Mouse (Mus musculus) right cerebral cortex, postnatal 10 days (tissue): Measurements from ENCODE around the gene Ccl1.

Source experiments
- DNase-seq, 2 experiments: peaks; one replicate each; pipeline ENCODE4 v3.0.0; 2021; ENCODE audit warnings: low spot score in 2 of 2

The Ccl1 gene

DNA sequence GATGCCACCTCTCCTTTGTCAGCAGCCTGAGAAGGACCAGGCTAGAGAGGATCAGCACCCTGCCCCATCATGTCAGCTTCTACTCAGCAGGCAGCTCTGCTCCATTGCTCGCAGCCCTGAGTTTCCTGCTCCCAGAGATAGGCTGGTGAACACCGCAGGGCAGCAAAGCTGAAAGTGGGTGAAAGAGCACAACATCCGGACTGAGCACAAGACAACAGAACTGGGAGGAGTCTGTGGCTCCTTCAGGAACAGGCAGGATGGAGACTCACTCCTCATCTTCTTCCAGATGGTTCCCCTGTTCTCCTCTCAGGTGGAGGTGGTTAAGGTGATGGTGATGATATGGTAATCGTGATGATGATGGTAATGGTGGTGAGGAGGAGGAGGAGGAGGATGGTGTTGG is at the start of gene Ccl1:
TSS of gene Ccl1 (minus strand) at position 101 of the 400 bp plus-strand sequence.
- no peak for DNase-seq

DNA sequence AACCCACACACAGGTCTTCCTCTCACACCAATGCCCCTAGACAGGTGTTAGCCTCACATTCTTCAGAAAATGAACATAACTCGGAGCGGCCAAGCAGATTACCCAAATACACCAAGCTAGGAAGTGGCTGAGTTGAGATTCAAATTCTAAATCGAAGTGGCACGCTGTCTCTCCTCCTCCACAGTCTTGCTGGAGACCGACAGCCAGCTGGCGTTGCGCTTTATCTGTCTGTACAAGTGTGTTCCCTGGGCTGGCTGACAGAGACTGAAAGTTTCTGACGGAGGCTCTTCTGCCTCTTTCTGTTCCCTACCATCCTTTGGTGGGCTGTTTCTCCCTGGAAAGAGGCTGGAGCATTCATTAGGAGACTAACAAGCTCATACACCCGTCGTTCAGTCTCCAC is 45.5 kb upstream of the Ccl1 start:
- DNase-seq: peak; percentile 74 to 79

DNA sequence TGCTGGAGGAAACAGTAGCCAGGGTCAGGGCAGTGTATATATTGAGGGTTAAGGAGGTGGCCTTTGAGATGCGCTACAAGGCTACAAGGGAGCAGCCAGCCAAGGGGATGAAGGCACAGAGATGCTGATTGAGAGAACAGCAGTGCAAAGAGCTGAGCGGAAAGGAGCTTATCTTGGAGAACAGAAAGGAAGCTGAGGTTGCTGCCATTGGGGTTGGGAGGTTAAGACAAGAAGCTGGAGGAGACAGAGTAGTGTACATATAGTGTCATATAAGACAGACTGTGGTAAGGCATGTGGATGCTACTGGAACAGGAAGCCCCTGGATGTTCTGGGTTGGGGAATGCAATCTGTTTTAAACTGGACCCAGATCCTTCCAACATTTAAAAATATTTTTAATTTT is 35.4 kb upstream of the Ccl1 start:
- DNase-seq: no peak

DNA sequence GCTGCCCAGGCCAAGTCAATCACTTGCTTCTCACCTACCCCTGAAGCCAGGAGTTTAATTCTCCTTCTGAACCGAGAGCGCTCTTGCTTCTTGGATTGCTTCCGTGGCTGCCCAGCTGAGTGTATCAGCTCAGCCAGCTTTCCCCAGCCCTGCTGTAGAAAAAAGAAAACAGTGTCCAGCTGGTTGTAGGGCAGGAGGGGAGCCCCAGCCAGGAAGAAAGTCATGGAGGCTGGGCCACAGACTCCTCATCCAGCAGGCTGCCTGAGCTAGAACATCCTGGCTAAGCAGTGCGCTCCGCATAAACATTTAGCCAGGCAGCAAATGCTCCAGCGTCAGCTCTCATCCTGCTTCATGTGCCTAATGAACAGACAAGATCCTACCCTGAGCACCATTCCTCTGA is 34.9 kb upstream of the Ccl1 start:
- DNase-seq: no peak

DNA sequence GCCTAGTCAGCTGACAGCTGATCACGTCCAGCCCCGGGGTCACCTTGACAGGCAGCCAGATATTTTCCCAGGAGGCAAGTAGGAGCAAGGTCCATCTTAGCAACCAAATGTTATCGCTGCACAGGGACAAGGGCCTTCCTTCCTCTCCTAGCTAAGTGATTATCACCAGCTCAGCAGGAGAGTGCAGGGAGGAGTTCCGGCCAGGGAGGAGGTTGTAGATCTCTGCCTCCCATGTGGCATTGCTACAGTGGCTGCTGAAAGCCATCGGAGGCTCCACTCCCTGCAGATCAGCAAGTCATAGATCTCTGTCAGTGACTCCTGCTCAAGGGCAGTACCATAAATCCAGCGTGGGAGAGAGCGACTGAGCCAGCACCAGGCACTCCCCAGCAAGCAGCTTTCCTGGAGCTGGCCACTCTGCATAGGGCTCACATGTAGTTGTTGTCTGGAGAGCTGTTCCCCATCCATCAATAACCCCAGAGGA is 34.5 kb upstream of the Ccl1 start:
- no peak for DNase-seq

DNA sequence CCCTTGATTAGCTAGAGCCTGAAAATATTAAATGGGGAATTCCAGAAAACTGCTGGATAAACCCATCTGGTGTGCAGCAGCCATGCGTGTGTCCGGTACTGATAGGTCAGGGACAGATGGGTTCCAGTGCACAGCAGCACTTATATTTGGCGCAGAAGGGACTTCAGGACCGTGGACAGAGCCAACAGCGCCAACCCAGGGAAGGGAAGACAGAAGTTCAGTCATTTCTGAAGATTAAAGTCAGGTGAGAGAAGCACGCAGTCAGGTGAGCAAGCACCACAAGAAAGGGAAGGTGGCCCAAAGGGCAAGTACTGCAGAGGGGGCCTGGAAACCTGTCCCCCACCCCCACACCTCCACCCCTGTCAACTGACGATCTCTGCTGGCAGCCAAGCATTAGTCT is 7.7 kb upstream of the Ccl1 start:
- no peak for DNase-seq

DNA sequence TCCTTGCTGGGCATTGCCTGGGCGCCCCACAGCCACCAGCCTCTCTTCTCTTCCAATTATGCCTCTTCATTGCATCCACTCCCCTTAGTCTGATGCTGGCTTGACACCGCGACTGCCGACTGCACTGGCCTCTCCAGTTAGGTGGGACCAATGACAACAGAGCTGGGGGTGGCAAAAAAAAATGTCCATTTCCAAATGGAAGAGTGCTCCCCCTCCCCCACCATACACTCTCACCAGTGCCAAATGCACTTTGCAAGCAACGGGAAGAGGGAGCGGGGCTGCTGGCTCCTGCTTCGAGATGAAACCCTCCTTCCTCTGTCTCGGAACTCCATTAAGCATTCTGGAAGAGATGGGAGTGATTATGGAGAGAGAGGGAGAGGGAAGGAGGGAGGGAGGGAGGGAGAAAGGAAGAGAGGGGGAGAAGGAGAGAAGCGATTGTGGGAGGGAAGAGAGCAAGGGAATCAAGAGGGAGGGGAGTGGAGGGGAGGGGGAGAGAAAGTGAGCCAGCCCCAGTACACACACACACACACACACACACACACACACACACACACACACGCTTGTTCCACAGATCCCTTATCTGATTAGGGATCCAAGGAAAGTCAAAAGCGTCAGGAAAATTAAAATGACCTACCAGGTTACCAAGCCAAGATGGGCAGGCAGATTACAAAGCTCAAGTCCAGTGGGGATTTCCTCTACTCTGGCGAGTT is 5.0 kb upstream of the Ccl1 start:
- DNase-seq: peak; percentile 35 to 40

DNA sequence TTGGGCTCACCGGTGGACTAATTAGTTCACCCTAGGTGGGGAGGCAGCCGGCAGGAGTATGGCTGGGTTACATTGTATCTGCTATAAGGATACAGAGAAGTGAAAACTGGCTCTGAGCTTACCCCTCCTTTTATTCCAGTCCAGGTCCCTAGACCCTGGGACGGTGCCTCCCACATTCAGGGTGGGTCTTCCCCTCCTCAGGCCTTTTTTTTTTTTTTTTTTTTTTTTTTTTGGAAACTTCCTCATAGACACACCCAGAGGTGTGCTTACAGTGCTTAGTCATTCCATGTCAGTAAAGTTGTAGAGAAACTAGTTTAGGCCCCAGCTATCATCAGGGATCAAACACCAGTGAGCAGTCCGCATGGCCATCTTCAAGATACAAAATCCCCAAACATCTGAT is 7.6 kb downstream of the Ccl1 start:
- no peak for DNase-seq

DNA sequence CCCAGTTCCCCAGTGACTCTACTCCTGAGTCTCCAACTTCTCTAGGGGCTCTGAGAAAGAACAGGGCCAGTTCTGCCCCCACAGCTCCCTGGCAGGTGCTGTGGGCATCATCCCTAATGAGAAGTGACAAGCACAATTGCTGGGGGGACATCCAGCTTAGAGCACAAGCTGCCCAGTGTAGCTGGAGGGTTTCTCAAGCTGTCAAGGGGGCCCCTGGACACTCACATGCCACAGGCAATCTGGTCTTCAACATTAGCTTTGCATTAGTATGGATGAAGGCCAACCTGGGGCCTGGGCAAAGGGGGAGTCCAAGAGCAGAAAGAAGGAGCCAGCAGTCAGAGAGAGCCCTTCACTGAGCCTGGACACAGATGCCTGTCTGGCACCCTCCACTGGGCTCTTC is 14.6 kb downstream of the Ccl1 start:
- no peak for DNase-seq

DNA sequence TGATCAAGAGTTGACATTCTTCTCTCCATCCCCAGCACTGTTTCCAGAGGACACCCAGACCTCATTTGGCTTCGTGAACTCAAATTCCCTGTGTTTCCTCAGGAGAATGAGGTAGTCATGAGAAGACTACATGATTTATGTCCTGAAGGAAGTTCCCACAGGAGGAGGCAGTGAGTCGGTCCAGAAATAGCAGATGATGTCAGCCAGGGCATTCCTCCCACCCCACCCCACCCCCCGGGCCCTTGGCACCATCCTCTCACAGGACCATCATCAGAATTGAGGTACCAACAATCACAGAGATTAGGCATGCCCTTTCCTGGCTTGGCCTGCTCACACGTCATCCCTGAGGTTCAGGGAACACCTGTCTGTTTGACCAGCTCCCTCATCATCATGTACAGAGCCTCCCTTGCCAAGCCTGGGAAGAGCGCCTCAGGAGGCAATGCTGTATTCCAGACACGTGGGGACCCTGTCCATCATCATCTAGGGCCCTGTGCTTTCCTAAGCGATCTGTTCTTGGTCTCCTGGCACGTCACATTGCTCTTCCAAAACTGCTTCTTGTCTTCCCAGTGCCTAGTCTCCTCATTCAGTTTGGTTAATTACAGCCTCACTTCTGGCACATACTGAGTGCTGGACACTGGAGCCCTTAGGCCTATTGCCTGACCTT is 31.2 kb downstream of the Ccl1 start:
- DNase-seq: peak; percentile 34 to 52

DNA sequence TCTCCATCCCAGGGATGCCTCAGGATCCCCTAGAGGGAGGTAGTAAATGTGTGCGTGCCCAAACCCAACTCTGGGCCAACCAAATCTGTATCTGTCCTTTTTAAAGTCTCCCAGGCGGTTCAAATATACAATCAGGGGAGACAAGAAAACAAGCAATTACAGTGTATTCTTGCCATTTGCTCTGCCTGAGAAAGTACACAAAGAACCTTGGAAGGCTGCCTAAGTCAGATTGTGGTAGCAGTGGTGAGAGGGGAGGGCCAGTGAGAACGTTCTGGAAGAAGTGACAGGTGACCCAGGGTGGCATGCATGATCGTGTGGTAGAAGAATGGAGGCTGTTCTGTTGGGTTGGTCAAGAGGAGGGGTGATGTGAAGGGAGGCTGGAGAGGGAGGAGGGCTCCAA is 46.4 kb downstream of the Ccl1 start:
- no peak for DNase-seq

DNA sequence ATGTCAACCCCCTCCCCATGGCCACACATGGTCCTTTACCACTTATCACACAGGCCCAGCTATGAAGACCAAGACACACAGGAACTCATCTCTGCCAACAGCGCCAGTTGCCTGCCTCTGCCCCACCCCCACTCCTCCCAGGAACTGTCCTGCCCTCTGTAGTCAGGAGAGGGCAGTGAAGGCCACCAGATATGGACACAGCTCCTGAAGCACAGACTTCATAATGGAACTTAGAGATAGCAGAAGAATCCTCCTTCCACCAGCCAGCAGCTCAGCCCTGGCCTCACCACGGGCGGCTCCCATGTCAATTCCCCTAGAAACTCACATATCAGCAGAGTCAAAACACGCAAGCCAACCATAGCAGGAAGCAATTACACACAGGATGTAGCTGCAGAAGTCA is 49.9 kb downstream of the Ccl1 start:
- peak; percentile 73 to 78 for DNase-seq

DNA sequence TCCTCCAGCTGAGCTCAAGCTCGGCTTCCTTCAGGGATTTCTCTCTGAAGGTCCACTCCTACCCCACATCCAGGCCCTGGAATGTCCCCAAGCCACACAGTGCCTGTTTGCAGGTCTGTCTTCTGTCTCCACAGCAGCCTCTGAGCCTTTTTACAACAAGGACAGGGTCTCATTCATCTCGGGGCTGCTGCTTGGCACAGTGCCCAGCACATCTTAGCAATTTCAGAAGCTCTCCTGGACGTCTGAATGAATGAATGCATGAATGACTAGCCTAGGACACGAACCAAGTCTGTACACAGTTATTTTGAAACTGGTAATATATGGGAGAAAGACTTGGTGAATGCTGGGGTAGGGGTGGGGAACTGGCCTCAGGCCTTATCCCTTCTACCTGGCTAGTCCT is 52.1 kb downstream of the Ccl1 start:
- DNase-seq: peak; percentile 38 to 44

DNA sequence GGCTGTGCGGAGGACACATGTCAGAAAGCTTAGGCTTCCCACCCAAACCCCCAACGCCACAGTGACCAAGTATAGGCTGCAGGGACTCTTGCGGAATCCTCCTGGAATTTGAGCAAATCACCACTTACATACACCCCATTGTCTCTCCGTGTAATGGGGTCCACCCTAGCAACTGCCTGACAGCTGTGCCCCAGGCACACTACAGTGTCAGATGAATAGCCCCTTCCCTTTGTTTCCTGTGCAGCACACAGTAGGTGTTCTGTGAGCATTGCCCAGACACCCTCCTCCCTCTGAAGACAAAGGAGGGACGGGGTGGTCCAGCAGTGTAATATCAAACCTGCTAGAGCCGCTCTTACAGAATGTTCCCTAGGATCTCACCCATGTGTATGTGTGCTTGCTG is 54.2 kb downstream of the Ccl1 start:
- DNase-seq: no peak

DNA sequence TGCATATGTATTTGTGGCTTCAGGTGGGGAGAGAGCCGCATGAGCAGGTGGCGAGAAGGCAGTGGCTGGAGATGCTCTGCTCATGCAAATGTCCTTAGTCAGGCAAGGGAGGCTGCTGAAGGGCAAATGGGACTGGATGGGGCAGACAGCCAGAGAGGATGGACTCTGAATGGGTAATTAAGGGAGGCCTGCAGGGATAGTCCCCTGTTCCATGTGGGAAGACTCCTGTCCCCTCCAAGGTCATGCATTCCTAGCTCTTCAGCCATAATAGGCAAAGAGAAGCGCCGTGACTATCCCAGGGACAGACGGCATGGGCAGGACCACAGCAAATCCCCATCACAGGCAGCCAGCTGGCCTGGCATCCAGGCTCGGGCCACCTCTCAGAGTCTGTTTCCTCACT is 55.5 kb downstream of the Ccl1 start:
- DNase-seq: no peak

DNA sequence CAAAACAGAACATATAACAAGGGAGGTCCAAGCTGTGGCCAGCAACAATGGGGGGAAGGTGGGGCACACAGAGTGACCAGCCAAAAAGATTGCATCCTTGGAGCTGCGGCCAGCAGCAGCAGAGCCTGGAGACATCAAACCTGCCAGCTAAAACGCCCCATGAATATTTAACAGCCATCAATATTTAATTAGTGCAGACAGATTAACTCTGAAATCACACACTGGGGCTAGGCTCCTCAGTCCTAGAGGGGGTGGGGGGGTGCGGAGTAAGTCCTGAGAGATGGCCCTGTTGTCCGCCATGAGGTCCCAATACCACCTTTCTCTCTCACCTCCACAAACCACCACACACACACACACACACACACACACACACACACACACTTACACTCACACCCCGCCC is 68.1 kb downstream of the Ccl1 start:
- no peak for DNase-seq

DNA sequence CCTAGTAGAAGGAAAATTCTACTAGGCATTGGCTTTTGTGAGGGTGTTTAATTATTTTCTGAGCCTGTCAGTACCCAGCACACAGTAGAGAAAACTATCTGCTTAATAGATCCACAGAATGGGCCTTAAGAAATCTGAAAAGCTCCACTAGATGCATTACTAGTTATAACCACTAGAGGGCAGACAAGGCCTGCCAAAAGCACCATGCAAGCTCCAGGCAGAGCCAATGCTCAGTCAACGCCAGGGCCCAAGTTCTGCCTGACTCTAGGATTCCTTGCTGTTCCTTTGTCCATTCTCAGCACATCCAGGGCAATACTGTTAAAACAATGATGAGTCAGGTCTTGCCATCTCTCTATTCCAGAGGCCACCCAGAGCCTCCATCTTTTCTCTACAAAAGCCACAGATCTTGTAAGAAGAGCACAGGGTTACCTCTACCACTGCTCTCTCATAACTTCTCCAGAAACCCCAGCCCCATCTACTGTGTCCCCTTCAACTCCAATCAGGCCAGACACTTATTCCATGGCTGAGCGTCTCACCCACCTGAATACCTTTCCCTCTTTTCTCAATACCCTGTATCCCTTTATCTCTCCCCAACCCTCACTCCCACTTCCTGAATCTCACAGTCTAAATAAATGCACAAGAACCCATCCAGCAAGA is 69.8 kb downstream of the Ccl1 start:
- DNase-seq: peak; percentile 39 to 52

DNA sequence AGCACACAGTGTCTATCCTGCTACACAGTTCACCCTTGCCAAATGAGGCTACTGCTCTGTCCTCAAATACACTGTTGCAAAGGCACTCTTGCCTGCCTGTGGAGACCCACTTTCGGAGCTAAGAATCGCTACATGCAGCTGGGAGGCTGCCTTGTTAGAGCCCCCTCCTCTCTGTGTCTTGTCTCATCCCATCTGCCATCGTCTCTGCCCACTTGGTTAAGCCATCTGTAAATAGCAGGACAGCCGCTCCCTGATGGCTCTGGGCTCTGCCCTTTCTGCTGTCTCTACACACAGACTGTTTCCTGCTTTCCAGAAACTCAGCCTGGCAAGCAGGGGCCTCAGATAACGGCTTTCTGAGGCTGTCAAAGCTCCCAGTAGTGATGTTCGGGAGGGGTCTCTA is 71.5 kb downstream of the Ccl1 start:
- DNase-seq: peak; percentile 42 to 69

DNA sequence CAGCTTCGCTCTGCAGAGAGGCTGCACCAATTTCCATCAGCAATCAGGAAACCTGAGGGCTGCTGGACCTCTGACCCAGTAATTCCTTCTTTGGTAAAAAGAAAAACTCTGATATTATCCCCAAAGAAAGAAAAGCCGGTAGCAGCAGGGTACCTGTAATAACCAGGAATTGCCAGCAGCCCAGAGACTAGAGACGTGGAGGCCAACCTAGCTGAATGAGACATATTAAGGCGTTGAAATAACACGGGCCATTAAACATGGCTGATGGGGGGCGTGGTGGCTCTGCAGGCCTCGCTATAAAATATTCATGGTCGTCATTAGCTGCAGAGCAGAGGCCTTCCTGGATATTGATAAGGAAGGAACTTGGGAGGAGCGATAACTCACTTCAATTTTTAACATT is 78.5 kb downstream of the Ccl1 start:
- DNase-seq: no peak

DNA sequence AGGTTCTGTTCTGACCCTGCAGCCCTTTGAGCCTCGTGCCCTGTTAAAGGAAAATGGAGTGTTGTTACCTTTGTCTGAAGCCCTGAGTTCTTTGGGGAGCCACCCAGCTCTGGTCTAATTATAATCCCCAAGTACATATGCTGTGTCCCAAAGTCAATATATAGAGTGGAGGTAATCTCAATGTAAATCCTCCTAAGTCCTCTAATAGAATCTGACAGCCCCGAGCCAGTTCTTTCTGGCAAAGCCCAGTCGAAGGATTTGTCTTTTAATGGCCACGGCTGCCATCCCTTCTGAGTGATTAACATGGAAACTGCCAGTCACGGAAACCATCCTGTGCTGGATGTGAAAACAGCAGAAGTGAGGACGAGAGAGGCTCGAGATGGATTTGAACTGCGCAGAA is 79.6 kb downstream of the Ccl1 start:
- DNase-seq: no peak

DNA sequence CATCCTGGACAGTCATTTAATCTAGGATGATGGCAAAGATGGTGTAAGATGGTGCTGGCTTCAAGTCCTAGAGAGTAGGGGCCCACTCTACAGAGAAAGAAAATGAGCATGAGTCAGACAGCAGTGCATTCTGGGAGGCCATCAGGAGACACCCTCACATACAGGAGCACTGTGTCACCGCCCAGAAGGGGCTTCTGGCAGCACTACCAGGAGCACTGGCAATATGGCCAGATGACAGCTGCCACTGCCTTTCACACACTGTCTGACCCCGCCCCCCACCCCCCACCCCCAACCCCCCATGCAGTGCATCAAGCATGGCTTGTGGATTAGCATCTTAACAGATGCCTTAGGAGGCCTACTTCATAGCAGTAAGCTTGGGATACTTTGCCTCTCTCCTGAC is 89.0 kb downstream of the Ccl1 start:
- no peak for DNase-seq

DNA sequence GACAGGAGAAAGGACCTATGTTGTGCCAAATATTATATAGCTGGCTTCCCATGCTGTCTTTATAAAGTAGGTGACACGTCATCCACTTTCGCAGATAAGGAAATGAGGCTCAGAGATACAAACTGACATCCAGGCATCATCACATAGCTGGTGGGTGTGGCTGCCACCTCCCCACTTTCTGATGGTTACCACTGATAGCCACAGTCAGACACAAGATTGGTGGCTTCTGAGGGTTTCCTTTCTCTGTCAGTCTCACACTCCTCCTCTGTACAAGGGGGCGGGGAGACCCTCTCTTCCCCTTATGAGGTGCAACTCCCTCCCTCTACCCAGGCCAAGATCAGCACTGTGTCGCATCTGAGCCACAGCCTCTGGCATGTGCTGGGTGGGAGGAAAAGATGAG is 91.1 kb downstream of the Ccl1 start:
- no peak for DNase-seq

DNA sequence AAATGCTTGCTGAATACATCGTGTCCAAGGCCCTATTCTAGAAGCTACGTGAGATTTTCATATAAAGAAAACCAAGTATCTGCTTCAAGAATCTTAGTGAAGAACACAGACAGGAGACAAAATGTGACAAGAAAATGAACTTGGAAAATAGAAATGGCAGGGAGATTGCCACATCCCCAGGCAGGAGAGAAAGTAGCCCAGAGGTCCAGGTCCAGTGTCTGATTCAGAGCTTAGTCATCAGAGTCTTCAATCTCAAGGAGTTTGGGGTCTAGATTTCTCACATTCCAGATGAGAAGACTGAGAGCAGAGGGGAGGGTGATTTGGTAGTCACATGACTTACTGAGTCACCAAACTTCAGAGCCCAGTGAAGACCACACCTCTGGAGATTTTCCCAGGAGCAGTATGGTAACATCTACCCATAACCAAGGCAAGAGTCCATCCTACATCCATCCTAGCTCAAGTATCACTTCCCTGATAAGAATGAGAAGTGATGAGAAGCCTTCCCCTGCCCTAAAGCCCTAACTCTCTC is 98.5 kb downstream of the Ccl1 start:
- DNase-seq: no peak
